Mouse (Mus musculus): Measurements from ENCODE around the gene Olfr721-ps1. TPM values are rescaled to one million over a fixed set of nuclear protein-coding genes. Genes with fewer than 3 reads are reported as not detected.

Gene Olfr721-ps1
- polyA plus RNA-seq (2015; fragmentation: Nextera tagmentation; extraction: Ambion mirVana) = not detected in 2 replicates

GRCm38 (mm10) chr14:14400998-14401397 is at the start of gene Olfr721-ps1:
Gene Olfr721-ps1, plus strand, starts transcription at chr14:14401298.
- Histone ChIP-seq H3K9ac (no peak within 1 kb of the TSS), H3K4me3 (no peak within 1 kb of the TSS), H3K9me3 (no peaks in the 10 kb centered on the region), H3K4me1 (no peaks in the 10 kb centered on the region), H3K36me3 (no peaks in the 10 kb centered on the region), H3K27ac (replicated peaks) (no peak within 1 kb of the TSS), H3K27me3 (replicated peaks) (no peaks in the 10 kb centered on the region), H3K4me2 (no peak within 1 kb of the TSS)
- ATAC-seq (ENCODE audit: extremely low read depth, insufficient number of reproducible peaks, low FRiP score, low TSS enrichment) = no peak
- 74% methylated on average over 2 of the region's 2 CpGs for WGBS

- Histone ChIP-seq H3K9ac (no peak overlapping the region), H3K27ac (replicated peaks) (no peak overlapping the region), H3K4me1 (no peaks in the 10 kb centered on the region), H3K4me2 (no peak overlapping the region), H3K9me3 (peaks cover 89% of the 10 kb centered on the region), H3K4me3 (no peak overlapping the region), H3K27me3 (replicated peaks) (no peaks in the 10 kb centered on the region), H3K36me3 (peaks cover 50% of the 10 kb centered on the region)
- 92% methylated on average over 9 of the region's 9 CpGs for WGBS
- no peak for ATAC-seq (ENCODE audit: extremely low read depth, insufficient number of reproducible peaks, low FRiP score, low TSS enrichment)
Measured at GRCm38 (mm10) chr14:14351721-14352590, 49.1 kb upstream of the Olfr721-ps1 start.

- Histone ChIP-seq H3K4me1 (no peaks in the 10 kb centered on the region), H3K4me3 (no peak overlapping the region), H3K4me2 (no peak overlapping the region), H3K27me3 (replicated peaks) (no peaks in the 10 kb centered on the region), H3K9ac (no peak overlapping the region), H3K36me3 (peaks cover 48% of the 10 kb centered on the region), H3K9me3 (peaks cover 82% of the 10 kb centered on the region), H3K27ac (replicated peaks) (no peak overlapping the region)
- ATAC-seq (ENCODE audit: extremely low read depth, insufficient number of reproducible peaks, low FRiP score, low TSS enrichment) = no peak
- WGBS = 80% methylated on average over 6 of the region's 6 CpGs
Measured at GRCm38 (mm10) chr14:14352606-14353005, 48.5 kb upstream of the Olfr721-ps1 start.

GRCm38 (mm10) chr14:14353081-14353732 is 47.9 kb upstream of the Olfr721-ps1 start:
- Histone ChIP-seq H3K27me3 (replicated peaks) (no peaks in the 10 kb centered on the region), H3K9ac (no peak overlapping the region), H3K9me3 (peaks cover 76% of the 10 kb centered on the region), H3K27ac (replicated peaks) (no peak overlapping the region), H3K36me3 (peaks cover 42% of the 10 kb centered on the region), H3K4me2 (no peak overlapping the region), H3K4me1 (no peaks in the 10 kb centered on the region), H3K4me3 (no peak overlapping the region)
- ATAC-seq (ENCODE audit: extremely low read depth, insufficient number of reproducible peaks, low FRiP score, low TSS enrichment) = no peak
- WGBS = 89% methylated on average over 7 of the region's 7 CpGs

GRCm38 (mm10) chr14:14353740-14354510 is 47.2 kb upstream of the Olfr721-ps1 start:
- no peaks in the 10 kb centered on the region for H3K4me1 ChIP-seq
- no peak overlapping the region for H3K9ac ChIP-seq
- no peak overlapping the region for H3K4me3 ChIP-seq
- no peak overlapping the region for H3K4me2 ChIP-seq
- H3K27ac ChIP-seq (replicated peaks) = no peak overlapping the region
- peaks cover 36% of the 10 kb centered on the region for H3K36me3 ChIP-seq
- H3K9me3 ChIP-seq = peaks cover 69% of the 10 kb centered on the region
- ATAC-seq (ENCODE audit: extremely low read depth, insufficient number of reproducible peaks, low FRiP score, low TSS enrichment) = no peak
- WGBS = 86% methylated on average over 8 of the region's 8 CpGs
- no peaks in the 10 kb centered on the region for H3K27me3 ChIP-seq (replicated peaks)

- 93% methylated on average over 13 of the region's 13 CpGs for WGBS
- Histone ChIP-seq H3K36me3 (peaks cover 28% of the 10 kb centered on the region), H3K9me3 (peaks cover 62% of the 10 kb centered on the region), H3K27me3 (replicated peaks) (no peaks in the 10 kb centered on the region), H3K27ac (replicated peaks) (no peak overlapping the region), H3K4me2 (no peak overlapping the region), H3K4me1 (no peaks in the 10 kb centered on the region), H3K9ac (no peak overlapping the region), H3K4me3 (no peak overlapping the region)
- ATAC-seq (ENCODE audit: extremely low read depth, insufficient number of reproducible peaks, low FRiP score, low TSS enrichment) = no peak
Measured at GRCm38 (mm10) chr14:14354511-14355359, 46.4 kb upstream of the Olfr721-ps1 start.

GRCm38 (mm10) chr14:14355360-14355646 is 45.8 kb upstream of the Olfr721-ps1 start:
- 86% methylated on average over 8 of the region's 8 CpGs for WGBS
- Histone ChIP-seq H3K9ac (no peak overlapping the region), H3K9me3 (peaks cover 59% of the 10 kb centered on the region), H3K27ac (replicated peaks) (no peak overlapping the region), H3K4me1 (no peaks in the 10 kb centered on the region), H3K36me3 (peaks cover 22% of the 10 kb centered on the region), H3K4me3 (no peak overlapping the region), H3K4me2 (no peak overlapping the region), H3K27me3 (replicated peaks) (no peaks in the 10 kb centered on the region)
- no peak for ATAC-seq (ENCODE audit: extremely low read depth, insufficient number of reproducible peaks, low FRiP score, low TSS enrichment)

- H3K27me3 ChIP-seq (replicated peaks) = no peaks in the 10 kb centered on the region
- no peak overlapping the region for H3K27ac ChIP-seq (replicated peaks)
- H3K4me1 ChIP-seq = no peaks in the 10 kb centered on the region
- no peak overlapping the region for H3K9ac ChIP-seq
- WGBS = 73% methylated on average over 1 of the region's 1 CpGs
- H3K4me2 ChIP-seq = no peak overlapping the region
- H3K36me3 ChIP-seq = no peaks in the 10 kb centered on the region
- ATAC-seq (ENCODE audit: extremely low read depth, insufficient number of reproducible peaks, low FRiP score, low TSS enrichment) = no peak
- H3K9me3 ChIP-seq = no peaks in the 10 kb centered on the region
- H3K4me3 ChIP-seq = no peak overlapping the region
Measured at GRCm38 (mm10) chr14:14395535-14395934, 5.6 kb upstream of the Olfr721-ps1 start.

GRCm38 (mm10) chr14:14436078-14436658 is 35.1 kb downstream of the Olfr721-ps1 start:
- Histone ChIP-seq H3K9ac (no peak overlapping the region), H3K9me3 (peaks cover 4% of the 10 kb centered on the region; the same call in 1 of the 2 replicates), H3K4me2 (no peak overlapping the region), H3K36me3 (no peaks in the 10 kb centered on the region), H3K4me1 (no peaks in the 10 kb centered on the region), H3K27ac (replicated peaks) (no peak overlapping the region), H3K4me3 (no peak overlapping the region), H3K27me3 (replicated peaks) (no peaks in the 10 kb centered on the region)
- no peak for ATAC-seq (ENCODE audit: extremely low read depth, insufficient number of reproducible peaks, low FRiP score, low TSS enrichment)
- 70% methylated on average over 3 of the region's 3 CpGs for WGBS

Data from heart, embryonic 13.5 days (tissue).